Mouse (Mus musculus) frontal cortex, postnatal 36 days (tissue): ENCODE data around the gene Vmn2r63.
"Not testable (repeated sequence)": the region's sequence is repeated elsewhere in the genome, so short reads cannot be mapped to it uniquely, and the experiment has no call there.

Source experiments
- DNase-seq, 2 experiments: peaks; one replicate each; pipeline ENCODE4 v3.0.0; 2022; ENCODE audit warnings: low spot score in 2 of 2

Gene Vmn2r63

GRCm38 (mm10) chr7:42933722-42934121 lies at the start of gene Vmn2r63:
TSS of gene Vmn2r63 (minus strand) at chr7:42933822.
- DNase-seq: not testable (repeated sequence)

GRCm38 (mm10) chr7:42980739-42981138 lies 47.1 kb upstream of the Vmn2r63 start:
- DNase-seq: no peak

- no peak for DNase-seq
These were observed 46.5 kb upstream of the Vmn2r63 start for GRCm38 (mm10) chr7:42980098-42980497.

- no peak for DNase-seq
These were observed 31.6 kb upstream of the Vmn2r63 start for GRCm38 (mm10) chr7:42965246-42965645.

DNA sequence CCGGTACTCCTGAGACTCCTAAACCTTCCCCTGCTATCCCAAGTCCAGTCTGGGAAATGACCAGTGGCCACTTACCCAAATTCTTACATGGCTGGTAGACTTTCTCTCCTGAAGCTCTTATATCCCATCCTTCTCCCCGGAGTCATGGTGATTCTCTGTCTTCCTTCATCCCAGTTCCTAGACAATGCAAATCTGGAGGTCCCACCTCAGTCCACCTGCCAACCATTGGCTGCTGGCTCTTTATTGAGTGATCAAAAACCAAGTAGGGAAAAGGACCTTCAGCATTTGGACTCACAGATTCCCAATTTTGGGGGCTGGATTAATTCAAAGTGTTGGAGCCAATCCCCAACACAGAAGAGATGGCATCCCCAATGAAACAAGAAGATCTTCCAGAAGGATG lies 35.6 kb downstream of the Vmn2r63 start:
- not testable (repeated sequence) for DNase-seq

DNA sequence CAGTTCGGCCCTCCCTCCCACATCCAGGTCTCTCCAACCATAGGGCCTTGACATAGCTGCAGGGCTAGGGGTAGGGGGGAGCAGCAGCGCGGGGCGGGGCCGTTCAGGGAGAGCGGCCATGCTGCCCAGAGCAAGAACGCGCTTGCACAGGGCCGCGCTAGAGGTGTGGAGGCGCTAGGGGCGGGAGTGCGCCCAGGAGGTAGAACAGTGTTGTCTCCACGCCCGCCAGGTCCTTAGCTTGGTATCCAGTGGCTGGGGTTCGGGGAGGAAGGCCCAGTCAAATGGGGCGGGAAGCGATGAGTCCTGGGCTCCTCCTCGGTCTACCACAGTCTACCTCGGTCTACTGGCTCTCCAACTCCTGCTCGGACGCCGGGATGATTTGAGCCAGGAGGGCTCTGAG lies 55.5 kb downstream of the Vmn2r63 start:
- DNase-seq: no peak

- not testable (repeated sequence) for DNase-seq
These were observed 66.7 kb downstream of the Vmn2r63 start, which contains the start of gene Gm2381 for GRCm38 (mm10) chr7:42866801-42867458. TSS of gene Gm2381 (minus strand) at chr7:42867234.
